Mouse (Mus musculus) liver, postnatal 0 days (tissue): ENCODE measurements around the gene Stat5b.

ENCODE experiments used
- CTCF ChIP-seq: sonication (generic); IDR thresholded peaks from 2 replicates; pipeline ENCODE4 v1.5.1; 2016; ENCODE audit warnings: antibody characterized with exemption, low read depth
- EP300 ChIP-seq: IDR thresholded peaks from 2 replicates; pipeline ENCODE4 v1.6.1; 2016; ENCODE audit warnings: antibody characterized with exemption, low read depth, mild to moderate bottlenecking

DNA sequence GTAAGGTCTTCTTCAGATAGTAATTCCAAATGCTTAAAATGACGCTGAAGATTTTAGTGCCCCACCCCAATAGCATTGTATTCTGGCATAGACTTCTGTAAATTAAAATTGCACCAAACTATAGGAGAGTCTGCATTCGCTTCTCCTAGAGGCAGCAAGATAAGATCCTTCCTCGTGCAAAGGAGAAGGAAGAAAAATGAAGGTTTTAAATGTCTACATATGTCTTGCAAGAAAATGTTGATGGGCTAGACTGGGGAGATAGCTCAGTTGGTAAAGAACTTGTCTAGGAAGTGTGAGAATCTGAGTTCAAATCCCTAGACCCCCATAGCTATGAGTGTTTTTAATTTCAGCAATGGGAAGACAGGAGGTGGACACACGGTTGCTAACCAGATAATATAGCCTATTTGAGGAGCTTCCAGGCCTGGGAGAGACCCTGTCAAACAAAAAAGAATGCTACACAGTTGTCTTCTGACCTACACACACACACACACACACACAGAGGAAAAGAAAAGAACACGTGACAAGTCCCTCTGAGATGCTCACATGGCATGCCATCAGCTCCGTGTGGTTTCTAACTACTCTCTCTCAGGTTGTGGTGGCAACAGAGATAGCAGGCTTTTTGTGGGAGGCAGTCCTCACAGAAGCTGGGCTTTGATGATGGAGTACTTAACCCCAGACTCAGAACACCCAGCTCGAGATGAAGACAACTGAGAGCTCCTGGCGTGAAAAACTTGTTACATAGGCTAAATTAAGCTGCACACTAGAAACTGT is 26.8 kb downstream of the Stat5b start:
- TF ChIP-seq CTCF (no peak), EP300 (no peak)
